Mouse (Mus musculus) limb, embryonic 11.5 days (tissue): ENCODE data around the gene Gm11099. TPM values are rescaled to one million over a fixed set of nuclear protein-coding genes. Genes with fewer than 3 reads are reported as not detected.

Source experiments
- ATAC-seq: fragments of 200-750 bp; cut with Nextera tagmentation; 2 replicates; pipeline ENCODE4 v1.8.0; 2017; ENCODE audit warnings: low read depth; ENCODE audit not compliant: insufficient number of reproducible peaks, low FRiP score, low TSS enrichment
- DNase-seq: peaks from one replicate; pipeline ENCODE4 v3.0.0-alpha.2; 2015; ENCODE audit warnings: low spot score
- H3K27ac ChIP-seq: fragments of 300-500 bp; sonication (generic); replicated peaks from 2 replicates; pipeline ENCODE4 v1.5.1; 2014; ENCODE audit warnings: low read depth, mild to moderate bottlenecking, low read length
- H3K27me3 ChIP-seq: fragments of 300-500 bp; sonication (generic); 2 replicates; pipeline ENCODE4 v1.6.1; 2014; ENCODE audit warnings: mild to moderate bottlenecking, low read length, mixed read lengths; ENCODE audit not compliant: control insufficient read depth, insufficient read depth
- H3K36me3 ChIP-seq: fragments of 300-500 bp; sonication (generic); 2 replicates; pipeline ENCODE4 v1.6.1; 2014; ENCODE audit warnings: mild to moderate bottlenecking, low read length, moderate library complexity, mixed read lengths; ENCODE audit not compliant: control insufficient read depth, insufficient read depth
- H3K4me1 ChIP-seq: fragments of 300-500 bp; sonication (generic); 2 replicates; pipeline ENCODE4 v1.6.1; 2014; ENCODE audit warnings: low read length, mixed read lengths; ENCODE audit not compliant: control insufficient read depth, insufficient read depth
- H3K4me2 ChIP-seq: fragments of 300-500 bp; sonication (generic); 2 replicates; pipeline ENCODE4 v1.6.1; 2014; ENCODE audit warnings: low read depth, mild to moderate bottlenecking, moderate library complexity; ENCODE audit not compliant: severe bottlenecking
- H3K4me3 ChIP-seq: fragments of 300-500 bp; sonication (generic); 2 replicates; pipeline ENCODE4 v1.5.1; 2014; ENCODE audit warnings: low read depth, low read length
- H3K9ac ChIP-seq: fragments of 300-500 bp; sonication (generic); 2 replicates; pipeline ENCODE4 v1.6.1; 2014; ENCODE audit warnings: mild to moderate bottlenecking, low read length
- H3K9me3 ChIP-seq: fragments of 300-500 bp; sonication (generic); 2 replicates; pipeline ENCODE4 v1.6.1; 2016; ENCODE audit warnings: low read length; ENCODE audit not compliant: control insufficient read depth
- WGBS: fragments of 180-500 bp; shearing (Covaris S2); extraction: QIAGEN DNeasy Blood & Tissue Kit; methylation state at CpG from one replicate; pipeline ENCODE4 v1.1.7; 2014; 5-methylcytosine and 5-hydroxymethylcytosine counted together
- polyA plus RNA-seq: library from polyadenylated mRNA; unstranded; fragments of >200 nt; fragmentation: Nextera tagmentation; extraction: Ambion mirVana; gene quantifications from 2 replicates; pipeline ENCODE4 v1.2.1, GENCODE M21; 2014

The Gm11099 gene
- not detected in 2 replicates for polyA plus RNA-seq

- Histone ChIP-seq H3K4me2 (no peak within 1 kb of the TSS), H3K27me3 (no peaks in the 10 kb centered on the region), H3K9me3 (no peaks in the 10 kb centered on the region), H3K4me1 (no peaks in the 10 kb centered on the region), H3K36me3 (no peaks in the 10 kb centered on the region), H3K9ac (no peak within 1 kb of the TSS), H3K27ac (no peak within 1 kb of the TSS), H3K4me3 (no peak within 1 kb of the TSS)
- DNase-seq (no peak), ATAC-seq (no peak)
- WGBS = 88% methylated on average over 5 of the region's 5 CpGs
Measured at GRCm38 (mm10) chr2:58859134-58859533, at the start of gene Gm11099. TSS of gene Gm11099 (plus strand) at chr2:58859434.

GRCm38 (mm10) chr2:58812941-58813340 lies 46.3 kb upstream of the Gm11099 start:
- H3K4me1 ChIP-seq = no peaks in the 10 kb centered on the region
- no peak overlapping the region for H3K9ac ChIP-seq
- ATAC-seq = no peak
- no peak overlapping the region for H3K27ac ChIP-seq
- H3K27me3 ChIP-seq = no peaks in the 10 kb centered on the region
- H3K4me2 ChIP-seq = no peak overlapping the region
- DNase-seq = no peak
- H3K9me3 ChIP-seq = no peaks in the 10 kb centered on the region
- H3K36me3 ChIP-seq = no peaks in the 10 kb centered on the region
- no peak overlapping the region for H3K4me3 ChIP-seq
- 63% methylated on average over 2 of the region's 2 CpGs for WGBS

GRCm38 (mm10) chr2:58828910-58829600 lies 30.2 kb upstream of the Gm11099 start:
- Histone ChIP-seq H3K27ac (no peak overlapping the region), H3K9ac (no peak overlapping the region), H3K27me3 (no peaks in the 10 kb centered on the region), H3K9me3 (no peaks in the 10 kb centered on the region), H3K4me1 (no peaks in the 10 kb centered on the region), H3K4me3 (no peak overlapping the region), H3K36me3 (no peaks in the 10 kb centered on the region), H3K4me2 (no peak overlapping the region)
- no peak for ATAC-seq
- DNase-seq = no peak
- WGBS = 74% methylated on average over 3 of the region's 3 CpGs

GRCm38 (mm10) chr2:58829981-58830742 lies 29.1 kb upstream of the Gm11099 start:
- Histone ChIP-seq H3K4me3 (no peak overlapping the region), H3K27ac (no peak overlapping the region), H3K9me3 (no peaks in the 10 kb centered on the region), H3K4me1 (no peaks in the 10 kb centered on the region), H3K27me3 (no peaks in the 10 kb centered on the region), H3K4me2 (no peak overlapping the region), H3K9ac (no peak overlapping the region), H3K36me3 (no peaks in the 10 kb centered on the region)
- DNase-seq (no peak), ATAC-seq (no peak)
- 83% methylated on average over 7 of the region's 7 CpGs for WGBS

GRCm38 (mm10) chr2:58832253-58832980 lies 26.8 kb upstream of the Gm11099 start:
- H3K36me3 ChIP-seq = no peaks in the 10 kb centered on the region
- H3K4me3 ChIP-seq = no peak overlapping the region
- no peak overlapping the region for H3K27ac ChIP-seq
- WGBS = 87% methylated on average over 20 of the region's 20 CpGs
- no peak overlapping the region for H3K4me2 ChIP-seq
- H3K9me3 ChIP-seq = no peaks in the 10 kb centered on the region
- H3K27me3 ChIP-seq = no peaks in the 10 kb centered on the region
- no peaks in the 10 kb centered on the region for H3K4me1 ChIP-seq
- no peak for DNase-seq
- no peak overlapping the region for H3K9ac ChIP-seq
- ATAC-seq = no peak

GRCm38 (mm10) chr2:58841021-58841420 lies 18.2 kb upstream of the Gm11099 start:
- Histone ChIP-seq H3K9ac (no peak overlapping the region), H3K4me1 (no peaks in the 10 kb centered on the region), H3K4me3 (no peak overlapping the region), H3K27ac (no peak overlapping the region), H3K27me3 (no peaks in the 10 kb centered on the region), H3K9me3 (no peaks in the 10 kb centered on the region), H3K36me3 (no peaks in the 10 kb centered on the region), H3K4me2 (no peak overlapping the region)
- ATAC-seq (no peak), DNase-seq (no peak)
- WGBS = 82% methylated on average over 3 of the region's 3 CpGs

- ATAC-seq = no peak
- no peak for DNase-seq
- Histone ChIP-seq H3K36me3 (no peaks in the 10 kb centered on the region), H3K27ac (no peak overlapping the region), H3K4me3 (no peak overlapping the region), H3K9ac (no peak overlapping the region), H3K4me1 (no peaks in the 10 kb centered on the region), H3K4me2 (no peak overlapping the region), H3K27me3 (no peaks in the 10 kb centered on the region), H3K9me3 (no peaks in the 10 kb centered on the region)
- 88% methylated on average over 4 of the region's 4 CpGs for WGBS
Measured at GRCm38 (mm10) chr2:58842443-58842842, 16.8 kb upstream of the Gm11099 start.

- ATAC-seq (no peak), DNase-seq (no peak)
- Histone ChIP-seq H3K4me3 (no peak overlapping the region), H3K9me3 (no peaks in the 10 kb centered on the region), H3K27ac (no peak overlapping the region), H3K36me3 (no peaks in the 10 kb centered on the region), H3K27me3 (no peaks in the 10 kb centered on the region), H3K9ac (no peak overlapping the region), H3K4me2 (no peak overlapping the region), H3K4me1 (no peaks in the 10 kb centered on the region)
- WGBS = 22% methylated on average over 10 of the region's 10 CpGs
Measured at GRCm38 (mm10) chr2:58844499-58844898, 14.7 kb upstream of the Gm11099 start.
